16 mouse cellular contexts compared by ENCODE assay signal in the genomic region with DNA sequence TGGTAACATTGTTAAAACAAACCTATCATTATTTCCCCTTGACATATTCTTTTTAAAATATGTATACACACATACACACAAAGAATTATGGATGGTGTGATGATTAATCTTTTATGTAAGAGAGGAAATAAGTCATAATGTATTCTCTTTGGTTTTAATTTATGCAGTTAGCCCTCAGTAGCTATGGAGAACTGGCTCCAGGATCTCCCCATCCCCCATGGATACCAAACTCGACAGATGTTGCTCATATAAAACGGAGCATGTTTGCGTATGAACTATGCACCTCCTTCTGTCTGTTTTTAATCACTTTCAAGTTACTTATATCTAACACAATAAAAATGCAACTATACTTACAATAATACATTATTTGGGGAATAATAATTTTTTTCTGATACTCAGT.
DNase-seq lines count a peak whose midpoint lies in the region; ATAC-seq and TF ChIP-seq lines count a peak whose summit lies in the region.
"Had no signal": no experiment of that assay in that cellular context is flagged by ENCODE, and none has a peak within 500 bp of the region (broad histone marks: within the 10 kb centered on the region; RNA-seq: fewer than 3 reads in every experiment).

No protein-coding gene starts in this region.

- DNase-seq in embryo, embryonic 10 days (ENCODE audit: low spot score), result peak; percentile 34
- no peak for DNase-seq in embryo, embryonic 9.5 days (ENCODE audit: extremely low spot score)
- DNase-seq in layer of hippocampus, adult 2 months (ENCODE audit: low spot score in 2 of 2), result no peak
- DNase-seq in layer of hippocampus, postnatal 10 days (ENCODE audit: low spot score in 2 of 2), result no peak
- no peak for DNase-seq in cerebellum, adult 9-11 months
- no peak for DNase-seq in left cerebral cortex, adult 18-20 months (ENCODE audit: low spot score in 2 of 2)
- DNase-seq: cerebellum, adult 2 months; liver, postnatal 0 days; right cerebral cortex, adult 18-20 months; spleen, adult 18-20 months had no signal

- WGBS in forebrain, embryonic 16.5 days, result 43% methylated on average over 3 of the region's 3 CpGs
- WGBS in midbrain, embryonic 15.5 days, result 25% methylated on average over 3 of the region's 3 CpGs

- H3K36me3 ChIP-seq in forebrain, embryonic 16.5 days (ENCODE audit: control insufficient read depth, insufficient read depth), result no peaks in the 10 kb centered on the region
- no peaks in the 10 kb centered on the region for H3K36me3 ChIP-seq in midbrain, embryonic 15.5 days (replicated peaks)
- H3K36me3 ChIP-seq: embryonic facial prominence, embryonic 12.5 days; limb, embryonic 13.5 days had no signal

- no peak overlapping the region for H3K4me3 ChIP-seq in layer of hippocampus, adult 2 months
- H3K4me3 ChIP-seq in forebrain, embryonic 16.5 days (replicated peaks; ENCODE audit: low read length), result no peak overlapping the region
- H3K4me3 ChIP-seq in midbrain, embryonic 15.5 days, result no peak overlapping the region
- H3K4me3 ChIP-seq: embryonic facial prominence, embryonic 12.5 days; limb, embryonic 13.5 days had no signal

- no peaks in the 10 kb centered on the region for H3K27me3 ChIP-seq in forebrain, embryonic 16.5 days (replicated peaks; ENCODE audit: control insufficient read depth, insufficient read depth, low read length)
- no peaks in the 10 kb centered on the region for H3K27me3 ChIP-seq in midbrain, embryonic 15.5 days (replicated peaks)
- H3K27me3 ChIP-seq: CH12.LX; embryonic facial prominence, embryonic 12.5 days; limb, embryonic 13.5 days had no signal

- H3K27ac ChIP-seq in layer of hippocampus, adult 2 months, result peak overlapping the region; percentile 64
- H3K27ac ChIP-seq in forebrain, embryonic 16.5 days (ENCODE audit: low read length), result no peak overlapping the region
- H3K27ac ChIP-seq in midbrain, embryonic 15.5 days, result no peak overlapping the region

- H3K4me2 ChIP-seq in forebrain, embryonic 16.5 days (ENCODE audit: low read length), result no peak overlapping the region
- no peak overlapping the region for H3K4me2 ChIP-seq in midbrain, embryonic 15.5 days
- H3K4me2 ChIP-seq: embryonic facial prominence, embryonic 12.5 days; limb, embryonic 13.5 days had no signal

- peaks cover 4% of the 10 kb centered on the region; the same call in 1 of the 2 replicates for H3K4me1 ChIP-seq in forebrain, embryonic 16.5 days (replicated peaks; ENCODE audit: control insufficient read depth, insufficient read depth, low read length)
- H3K4me1 ChIP-seq in midbrain, embryonic 15.5 days, result peaks cover 9% of the 10 kb centered on the region

- TF ChIP-seq CTCF in layer of hippocampus, adult 2 months (conservative IDR thresholded peaks at IDR 0.05), result no peak

- no peak overlapping the region for H3K9ac ChIP-seq in forebrain, embryonic 16.5 days (replicated peaks; ENCODE audit: low read depth, low read length)
- H3K9ac ChIP-seq in midbrain, embryonic 15.5 days, result no peak overlapping the region
- H3K9ac ChIP-seq: embryonic facial prominence, embryonic 12.5 days; limb, embryonic 13.5 days; liver, postnatal 0 days had no signal

- H3K9me3 ChIP-seq in forebrain, embryonic 16.5 days (ENCODE audit: control insufficient read depth, low read length), result no peaks in the 10 kb centered on the region
- H3K9me3 ChIP-seq in midbrain, embryonic 15.5 days, result no peaks in the 10 kb centered on the region
- H3K9me3 ChIP-seq: embryonic facial prominence, embryonic 12.5 days; limb, embryonic 13.5 days had no signal

- ATAC-seq in forebrain, embryonic 16.5 days, result peak; percentile 64
- ATAC-seq in midbrain, embryonic 15.5 days (replicated peaks), result peak; percentile 81
- ATAC-seq: inflammation-experienced regulatory T-cells, adult 6 months; liver, postnatal 0 days had no signal
